Mouse (Mus musculus): Measurements from ENCODE around the gene Cr1l. TPM values are rescaled to one million over a fixed set of nuclear protein-coding genes. Genes with fewer than 3 reads are reported as not detected.

The Cr1l gene
- polyA plus RNA-seq, 1 experiment: 83.6 TPM

DNA sequence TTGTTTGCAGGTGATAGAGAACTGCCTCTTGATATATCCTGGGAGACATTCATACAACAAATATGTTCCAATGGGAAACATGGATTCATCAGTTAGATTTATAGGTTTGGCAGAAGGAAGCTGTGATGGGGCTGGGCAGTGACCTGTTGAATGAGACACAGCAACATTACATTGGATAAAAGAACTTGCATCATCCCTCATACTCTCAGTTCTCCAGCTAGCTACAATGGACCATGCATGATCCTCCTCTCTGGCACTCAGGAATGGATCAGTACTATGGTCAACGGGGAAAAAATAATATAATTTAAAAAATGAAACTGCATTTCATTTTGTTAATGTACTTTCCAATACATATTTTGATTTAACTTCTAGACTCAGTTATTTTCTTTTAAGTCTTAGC is 1.5 kb downstream of the Cr1l start:
- Histone ChIP-seq H3K4me1 (ENCODE audit: control insufficient read depth, insufficient read depth, low read length) (no peaks in the 10 kb centered on the region; the same call in 1 of the 2 replicates), H3K27ac (ENCODE audit: insufficient read depth, low read depth, low read length) (no peak overlapping the region), H3K4me3 (ENCODE audit: insufficient read depth, low read depth, low read length) (no peak overlapping the region), H3K27me3 (replicated peaks; ENCODE audit: control insufficient read depth, insufficient read depth, low read length) (no peaks in the 10 kb centered on the region), H3K36me3 (ENCODE audit: control insufficient read depth, insufficient read depth, low read length) (peaks cover 6% of the 10 kb centered on the region)
- no peak for DNase-seq
- TF ChIP-seq POLR2A (IDR thresholded peaks at IDR 0.05; ENCODE audit: low read depth, low read length) (no peak), CTCF (conservative IDR thresholded peaks at IDR 0.05; ENCODE audit: insufficient read depth, insufficient read length, low read depth, low read length) (no peak)
- 72% methylated on average over 1 of the region's 1 CpGs for WGBS

DNA sequence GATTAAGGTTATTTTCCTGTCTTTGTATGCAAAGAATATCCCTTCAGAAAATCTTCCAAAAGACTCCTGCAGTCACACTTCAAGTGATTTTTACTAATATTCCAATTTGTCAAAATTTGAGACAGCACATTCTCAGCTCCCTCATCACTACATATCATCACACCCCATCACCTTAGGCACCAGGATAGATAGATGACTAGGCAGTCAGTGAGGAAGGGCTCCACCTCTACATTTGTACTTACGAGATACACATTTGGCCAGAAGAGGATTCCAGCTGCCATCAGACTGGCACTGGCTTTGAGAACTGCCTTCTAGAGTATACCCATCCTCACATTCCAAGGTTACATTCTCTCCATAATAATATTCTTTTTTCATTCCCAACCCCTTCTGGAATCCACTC is 17.0 kb downstream of the Cr1l start:
- H3K36me3 ChIP-seq (ENCODE audit: control insufficient read depth, insufficient read depth, low read length): peaks cover 8% of the 10 kb centered on the region
- TF ChIP-seq CTCF (conservative IDR thresholded peaks at IDR 0.05; ENCODE audit: insufficient read depth, insufficient read length, low read depth, low read length) (no peak), POLR2A (IDR thresholded peaks at IDR 0.05; ENCODE audit: low read depth, low read length) (no peak)
- H3K27me3 ChIP-seq (replicated peaks; ENCODE audit: control insufficient read depth, insufficient read depth, low read length): no peaks in the 10 kb centered on the region
- H3K4me1 ChIP-seq (ENCODE audit: control insufficient read depth, insufficient read depth, low read length): no peaks in the 10 kb centered on the region
- DNase-seq: no peak
- H3K4me3 ChIP-seq (ENCODE audit: insufficient read depth, low read depth, low read length): no peak overlapping the region
- H3K27ac ChIP-seq (ENCODE audit: insufficient read depth, low read depth, low read length): no peak overlapping the region
- WGBS: 89% methylated on average over 1 of the region's 1 CpGs

DNA sequence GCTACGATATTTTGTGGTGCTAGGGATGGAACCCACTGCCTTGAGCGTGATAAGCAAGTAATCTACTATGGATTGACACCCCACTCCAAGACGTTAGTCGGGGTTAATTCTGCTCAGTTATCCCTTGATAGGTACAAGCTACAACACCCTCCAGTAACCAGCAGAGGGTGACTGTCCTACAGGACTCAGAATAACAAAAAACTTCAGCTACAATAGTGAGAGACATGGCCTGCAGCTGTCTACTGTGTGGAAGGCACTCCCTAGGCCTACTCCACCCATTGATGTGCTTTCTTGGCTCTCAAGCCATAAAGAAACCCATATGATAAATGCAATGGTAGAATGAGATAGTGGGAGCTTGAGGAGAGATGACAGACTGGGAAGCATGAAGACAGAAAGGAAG is 17.8 kb downstream of the Cr1l start:
- Histone ChIP-seq H3K27ac (ENCODE audit: insufficient read depth, low read depth, low read length) (no peak overlapping the region), H3K36me3 (ENCODE audit: control insufficient read depth, insufficient read depth, low read length) (peaks cover 8% of the 10 kb centered on the region), H3K27me3 (replicated peaks; ENCODE audit: control insufficient read depth, insufficient read depth, low read length) (no peaks in the 10 kb centered on the region), H3K4me3 (ENCODE audit: insufficient read depth, low read depth, low read length) (no peak overlapping the region), H3K4me1 (ENCODE audit: control insufficient read depth, insufficient read depth, low read length) (no peaks in the 10 kb centered on the region)
- no peak for TF ChIP-seq CTCF (conservative IDR thresholded peaks at IDR 0.05; ENCODE audit: insufficient read depth, insufficient read length, low read depth, low read length)
- no peak for TF ChIP-seq POLR2A (IDR thresholded peaks at IDR 0.05; ENCODE audit: low read depth, low read length)
- no peak for DNase-seq
- WGBS: 93% methylated on average over 4 of the region's 4 CpGs

DNA sequence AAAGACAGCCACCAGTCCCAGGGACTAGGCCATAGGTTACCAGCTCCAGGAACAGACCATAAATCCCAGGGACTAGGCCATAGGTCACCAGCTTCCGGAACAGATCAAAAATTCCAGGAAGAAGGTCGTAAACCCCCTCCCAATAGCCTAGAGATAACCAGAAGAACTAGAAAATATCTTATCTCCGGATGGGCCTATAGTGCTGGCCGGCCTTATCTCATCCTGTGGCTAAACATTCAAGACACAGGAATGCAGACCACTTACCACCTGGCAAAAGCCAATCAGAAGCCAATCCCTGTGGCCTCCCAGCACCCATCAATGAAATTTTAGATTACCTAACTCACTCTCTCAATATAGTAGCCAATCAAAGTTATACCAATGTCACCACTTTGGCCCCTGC is 30.7 kb downstream of the Cr1l start:
- Histone ChIP-seq H3K4me3 (ENCODE audit: insufficient read depth, low read depth, low read length) (no peak overlapping the region), H3K36me3 (ENCODE audit: control insufficient read depth, insufficient read depth, low read length) (peaks cover 5% of the 10 kb centered on the region), H3K27me3 (replicated peaks; ENCODE audit: control insufficient read depth, insufficient read depth, low read length) (no peaks in the 10 kb centered on the region), H3K27ac (ENCODE audit: insufficient read depth, low read depth, low read length) (no peak overlapping the region), H3K4me1 (ENCODE audit: control insufficient read depth, insufficient read depth, low read length) (no peaks in the 10 kb centered on the region)
- peak; percentile 34 for DNase-seq
- TF ChIP-seq POLR2A (IDR thresholded peaks at IDR 0.05; ENCODE audit: low read depth, low read length) (no peak), CTCF (conservative IDR thresholded peaks at IDR 0.05; ENCODE audit: insufficient read depth, insufficient read length, low read depth, low read length) (no peak)
- 63% methylated on average over 4 of the region's 4 CpGs for WGBS

DNA sequence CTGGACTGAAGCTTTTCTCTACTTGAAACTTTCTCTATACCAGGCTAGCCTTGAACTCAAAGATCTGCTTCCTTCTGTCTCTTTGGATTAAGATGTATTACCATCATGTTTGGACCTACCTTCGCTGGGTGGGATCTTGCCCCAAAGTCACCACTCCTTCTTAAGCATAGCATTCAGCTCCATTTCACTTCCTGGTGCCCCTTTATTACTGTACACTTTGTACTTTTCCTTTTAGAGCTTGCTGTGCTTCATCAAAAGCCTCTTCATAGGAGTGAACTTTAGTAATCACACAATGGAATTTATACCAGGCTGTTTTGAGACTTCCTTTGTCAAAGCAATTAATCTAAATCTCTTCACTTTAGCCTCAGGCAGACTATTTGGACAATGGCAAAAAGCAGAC is 33.4 kb downstream of the Cr1l start:
- H3K27me3 ChIP-seq (replicated peaks; ENCODE audit: control insufficient read depth, insufficient read depth, low read length): no peaks in the 10 kb centered on the region
- H3K27ac ChIP-seq (ENCODE audit: insufficient read depth, low read depth, low read length): no peak overlapping the region
- H3K36me3 ChIP-seq (ENCODE audit: control insufficient read depth, insufficient read depth, low read length): peaks cover 2% of the 10 kb centered on the region; the same call in 1 of the 2 replicates
- DNase-seq: no peak
- H3K4me1 ChIP-seq (ENCODE audit: control insufficient read depth, insufficient read depth, low read length): 0 out of 2 replicates have a peak, but pooled peaks cover under 1% of the 10 kb centered on the region
- H3K4me3 ChIP-seq (ENCODE audit: insufficient read depth, low read depth, low read length): no peak overlapping the region
- 98% methylated on average over 1 of the region's 1 CpGs for WGBS
- TF ChIP-seq CTCF (conservative IDR thresholded peaks at IDR 0.05; ENCODE audit: insufficient read depth, insufficient read length, low read depth, low read length) (no peak), POLR2A (IDR thresholded peaks at IDR 0.05; ENCODE audit: low read depth, low read length) (no peak)

DNA sequence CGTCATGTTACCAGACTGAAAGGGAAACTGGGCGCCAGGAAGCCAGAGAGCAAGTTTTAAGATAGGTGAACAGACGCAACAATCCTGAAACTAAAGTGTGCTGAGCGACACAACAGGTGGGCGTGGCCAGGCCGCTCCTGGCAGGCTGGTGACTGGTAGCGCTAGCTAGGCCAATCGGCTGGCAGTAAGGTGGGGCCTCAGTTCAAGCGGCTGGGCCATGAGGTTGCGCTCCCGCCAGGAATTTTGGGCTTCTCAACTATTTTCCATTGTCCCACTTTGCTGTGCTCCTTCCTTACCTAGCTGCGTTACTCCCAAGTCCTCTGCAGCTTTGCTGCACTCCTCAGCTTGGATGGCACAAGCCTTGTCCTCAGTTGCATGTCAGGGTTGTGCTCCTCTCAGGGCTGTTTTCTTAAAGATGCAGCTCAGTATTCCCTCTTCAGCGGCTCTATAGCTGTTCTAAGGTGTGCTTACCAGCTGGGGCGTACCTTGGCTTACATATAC is 39.1 kb downstream of the Cr1l start, which contains the start of gene Cd46:
Gene Cd46, minus strand, starts transcription at position 30 of the 501 bp plus-strand sequence.
- peak; percentile 91 for DNase-seq
- no peak for TF ChIP-seq POLR2A (IDR thresholded peaks at IDR 0.05; ENCODE audit: low read depth, low read length)
- TF ChIP-seq CTCF (conservative IDR thresholded peaks at IDR 0.05; ENCODE audit: insufficient read depth, insufficient read length, low read depth, low read length): no peak
- H3K27me3 ChIP-seq (replicated peaks; ENCODE audit: control insufficient read depth, insufficient read depth, low read length): no peaks in the 10 kb centered on the region
- H3K4me3 ChIP-seq (ENCODE audit: insufficient read depth, low read depth, low read length): peak within 1 kb of the TSS; percentile 54
- WGBS: 5% methylated on average over 14 of the region's 14 CpGs
- H3K27ac ChIP-seq (ENCODE audit: insufficient read depth, low read depth, low read length): peak within 1 kb of the TSS; percentile 4; the same call in 1 of the 2 replicates
- 0 out of 2 replicates have a peak, but pooled peaks cover 2% of the 10 kb centered on the region for H3K36me3 ChIP-seq (ENCODE audit: control insufficient read depth, insufficient read depth, low read length)
- H3K4me1 ChIP-seq (ENCODE audit: control insufficient read depth, insufficient read depth, low read length): peaks cover 2% of the 10 kb centered on the region; the same call in 1 of the 2 replicates

DNA sequence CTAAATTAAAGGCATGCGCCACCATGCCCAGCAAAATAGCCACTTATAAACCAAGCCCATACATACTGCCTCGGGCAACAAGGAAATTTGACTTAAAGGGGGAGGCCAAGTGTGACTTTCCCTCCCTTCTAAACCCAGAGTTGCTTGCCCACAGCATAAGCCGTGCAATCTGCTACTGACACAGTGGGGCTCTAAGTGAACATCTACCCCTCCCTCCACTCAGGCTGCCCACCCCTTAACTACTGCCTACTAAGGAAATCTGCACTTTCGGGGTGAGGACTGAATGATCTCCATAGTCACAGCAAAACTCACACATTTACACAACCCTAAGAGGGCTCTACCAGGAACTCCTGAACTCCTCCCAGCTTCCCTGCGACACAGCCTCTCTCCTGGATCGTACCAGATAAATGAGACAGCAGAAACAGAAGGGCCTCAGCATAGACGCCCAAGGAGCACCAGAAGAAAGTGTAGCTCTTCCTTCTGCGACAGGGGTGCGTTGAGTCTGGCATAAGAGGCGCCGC is 39.6 kb downstream of the Cr1l start:
- Histone ChIP-seq H3K27ac (ENCODE audit: insufficient read depth, low read depth, low read length) (peak overlapping the region; percentile 4; the same call in 1 of the 2 replicates), H3K27me3 (replicated peaks; ENCODE audit: control insufficient read depth, insufficient read depth, low read length) (no peaks in the 10 kb centered on the region), H3K36me3 (ENCODE audit: control insufficient read depth, insufficient read depth, low read length) (no peaks in the 10 kb centered on the region), H3K4me3 (ENCODE audit: insufficient read depth, low read depth, low read length) (peak overlapping the region; percentile 54), H3K4me1 (ENCODE audit: control insufficient read depth, insufficient read depth, low read length) (peaks cover 2% of the 10 kb centered on the region; the same call in 1 of the 2 replicates)
- no peak for DNase-seq
- WGBS: 17% methylated on average over 11 of the region's 11 CpGs
- TF ChIP-seq CTCF (conservative IDR thresholded peaks at IDR 0.05; ENCODE audit: insufficient read depth, insufficient read length, low read depth, low read length): no peak
- no peak for TF ChIP-seq POLR2A (IDR thresholded peaks at IDR 0.05; ENCODE audit: low read depth, low read length)
